Mouse (Mus musculus): ENCODE data around the gene Gpr160. TPM values are rescaled to one million over a fixed set of nuclear protein-coding genes. Genes with fewer than 3 reads are reported as not detected.

Gene Gpr160
- total and polyA plus RNA-seq, 3 experiments = 0.70 to 1.2 (median 1.0) TPM

GRCm38 (mm10) chr3:30845755-30846154 is 10.0 kb upstream of the Gpr160 start:
- no peaks in the 10 kb centered on the region for H3K36me3 ChIP-seq (replicated peaks in 1 of 2; ENCODE audit: control insufficient read depth in 1 of 2, insufficient read depth in 1 of 2, low read length in 1 of 2)
- no peaks in the 10 kb centered on the region for H3K4me1 ChIP-seq (ENCODE audit: control insufficient read depth in 1 of 2, insufficient read depth in 2 of 2)
- H3K27ac ChIP-seq (ENCODE audit: insufficient read depth, low read depth) = no peak overlapping the region
- no peak overlapping the region for H3K4me3 ChIP-seq (replicated peaks in 1 of 3; ENCODE audit: low read depth in 2 of 3, low read length in 2 of 3, poor library complexity in 1 of 3)
- H3K27me3 ChIP-seq (replicated peaks) = no peaks in the 10 kb centered on the region
- H3K4me2 ChIP-seq (ENCODE audit: insufficient read depth, low read depth, poor library complexity, severe bottlenecking) = no peak overlapping the region
- dilution Hi-C loops (cut with MboI; ENCODE audit: extremely low pct_ligation_motif_present, extremely low pct_unique_long_range_greater_than_20kb, low sequenced_read_pairs) (no loop called here), in situ Hi-C loops (cut with MboI; ENCODE audit: low pct_ligation_motif_present, low pct_unique_long_range_greater_than_20kb, low sequenced_read_pairs) (no loop called here)
- no peak overlapping the region for H3K9ac ChIP-seq (ENCODE audit: insufficient read depth, low read depth)
- TF ChIP-seq TCF12 (IDR thresholded peaks at IDR 0.05; ENCODE audit: low read depth, low read length) (no peak), E2F4 (IDR thresholded peaks at IDR 0.05; ENCODE audit: insufficient replicate concordance, low read depth, low read length) (no peak), ZNF384 (IDR thresholded peaks at IDR 0.05; ENCODE audit: low read depth, low read length) (no peak), ZC3H11A (IDR thresholded peaks at IDR 0.05; ENCODE audit: low read depth, low read length) (no peak), MYC (IDR thresholded peaks at IDR 0.05; ENCODE audit: low read depth, low read length) (no peak), USF2 (conservative IDR thresholded peaks at IDR 0.05; ENCODE audit: low read depth, low read length) (no peak), CHD1 (IDR thresholded peaks at IDR 0.05; ENCODE audit: low read depth, low read length) (no peak)
- H3K9me3 ChIP-seq (replicated peaks; ENCODE audit: low read length) = no peaks in the 10 kb centered on the region
- DNase-seq (ENCODE audit: extremely low read depth) = no peak
- no peaks in the 10 kb centered on the region for H3K79me2 ChIP-seq (replicated peaks; ENCODE audit: control insufficient read depth, extremely low read depth, insufficient read depth, poor library complexity, severe bottlenecking)

- Histone ChIP-seq H3K4me2 (ENCODE audit: insufficient read depth, low read depth, poor library complexity, severe bottlenecking) (no peak overlapping the region), H3K27me3 (replicated peaks) (peaks cover under 1% of the 10 kb centered on the region), H3K9me3 (replicated peaks; ENCODE audit: low read length) (no peaks in the 10 kb centered on the region), H3K4me3 (replicated peaks in 1 of 3; ENCODE audit: low read depth in 2 of 3, low read length in 2 of 3, poor library complexity in 1 of 3) (no peak overlapping the region), H3K4me1 (ENCODE audit: control insufficient read depth in 1 of 2, insufficient read depth in 2 of 2) (peaks cover 0 to 3% of the 10 kb centered on the region in 2 experiments; a peak in 2 of 4 replicates), H3K79me2 (replicated peaks; ENCODE audit: control insufficient read depth, extremely low read depth, insufficient read depth, poor library complexity, severe bottlenecking) (no peaks in the 10 kb centered on the region), H3K27ac (ENCODE audit: insufficient read depth, low read depth) (no peak overlapping the region), H3K36me3 (replicated peaks in 1 of 2; ENCODE audit: control insufficient read depth in 1 of 2, insufficient read depth in 1 of 2, low read length in 1 of 2) (no peaks in the 10 kb centered on the region), H3K9ac (ENCODE audit: insufficient read depth, low read depth) (no peak overlapping the region)
- no peak for DNase-seq (ENCODE audit: extremely low read depth)
- in situ Hi-C loops (cut with MboI; ENCODE audit: low pct_ligation_motif_present, low pct_unique_long_range_greater_than_20kb, low sequenced_read_pairs) = no loop called here
- dilution Hi-C loops (cut with MboI; ENCODE audit: extremely low pct_ligation_motif_present, extremely low pct_unique_long_range_greater_than_20kb, low sequenced_read_pairs) = no loop called here
- TF ChIP-seq NRF1 (IDR thresholded peaks at IDR 0.05; ENCODE audit: low read depth, low read length) (no peak), CHD1 (IDR thresholded peaks at IDR 0.05; ENCODE audit: low read depth, low read length) (no peak), JUND (conservative IDR thresholded peaks at IDR 0.05; ENCODE audit: low read depth, low read length) (no peak), ELF1 (IDR thresholded peaks at IDR 0.05; ENCODE audit: low read depth, low read length) (no peak), EP300 (IDR thresholded peaks at IDR 0.05; ENCODE audit: low read length) (no peak), MAX (IDR thresholded peaks at IDR 0.05; ENCODE audit: low read length) (no peak), SIN3A (IDR thresholded peaks at IDR 0.05; ENCODE audit: low read length) (no peak), BHLHE40 (IDR thresholded peaks at IDR 0.05; ENCODE audit: low read depth, low read length) (no peak), MYC (IDR thresholded peaks at IDR 0.05; ENCODE audit: low read depth, low read length) (no peak), MEF2A (IDR thresholded peaks at IDR 0.05; ENCODE audit: borderline replicate concordance, low read depth, low read length) (no peak), USF1 (IDR thresholded peaks at IDR 0.05; ENCODE audit: low read depth, low read length) (no peak), CHD2 (IDR thresholded peaks at IDR 0.05; ENCODE audit: low read length) (no peak), RCOR1 (conservative IDR thresholded peaks at IDR 0.05; ENCODE audit: low read depth, low read length) (no peak), ZC3H11A (IDR thresholded peaks at IDR 0.05; ENCODE audit: low read depth, low read length) (no peak), MAFK (IDR thresholded peaks at IDR 0.05; ENCODE audit: insufficient replicate concordance, low read length) (no peak), TCF12 (IDR thresholded peaks at IDR 0.05; ENCODE audit: low read depth, low read length) (no peak)
Observed at GRCm38 (mm10) chr3:30847413-30847812, 8.3 kb upstream of the Gpr160 start.

All from CH12.LX (cell line).